Mouse (Mus musculus) adrenal gland, adult 2 months (tissue): ENCODE results near the gene Uba5. TPM values are rescaled to one million over a fixed set of nuclear protein-coding genes. Genes with fewer than 3 reads are reported as not detected.

Experiments
- polyA plus RNA-seq: library from polyadenylated mRNA; depleted of rRNA; stranded (reverse); fragments of >200 nt; gene quantifications from 2 replicates; pipeline ENCODE4 v1.2.3, GENCODE M21; 2012; rRNA removed
- total RNA-seq, 2 experiments: library from RNA; stranded (reverse); gene quantifications; 2 replicates each; pipeline ENCODE4 v1.2.3; 2021

Gene Uba5
- total and polyA plus RNA-seq, 3 experiments, result 15.0 to 46.4 (median 40.6) TPM

Other genes starting within 250 kb of the Uba5 start
- gene Nphp3, start 60.6 kb downstream of the Uba5 start, total RNA-seq, result 1 to 10 TPM; 2.3 to 4.7 TPM
- 8.4 and 8.6 TPM in 2 replicates for gene Nphp3, start 60.6 kb downstream of the Uba5 start, polyA plus RNA-seq
- not detected for gene Gm28305, start 22.5 kb downstream of the Uba5 start, total RNA-seq
- not detected in 2 replicates for gene Gm28305, start 22.5 kb downstream of the Uba5 start, polyA plus RNA-seq
- 10 to 100 TPM; 78.7 to 91.9 TPM for gene Acad11, start 243 bp upstream of the Uba5 start, total RNA-seq
- 33.0 and 40.1 TPM in 2 replicates for gene Acad11, start 243 bp upstream of the Uba5 start, polyA plus RNA-seq
- under 1 TPM in 1 of 2 experiments, not detected in 1; 0.17 TPM for gene Ackr4, start 63.8 kb upstream of the Uba5 start, total RNA-seq
- 0.11 and 0.12 TPM in 2 replicates for gene Ackr4, start 63.8 kb upstream of the Uba5 start, polyA plus RNA-seq
- 10 to 100 TPM; 39.2 to 44.2 TPM for gene Dnajc13, start 199.8 kb upstream of the Uba5 start, total RNA-seq
- 28.5 and 29.1 TPM in 2 replicates for gene Dnajc13, start 199.8 kb upstream of the Uba5 start, polyA plus RNA-seq